Mouse (Mus musculus) midbrain, embryonic 11.5 days (tissue): ENCODE data around the gene Trmt112. TPM values are rescaled to one million over a fixed set of nuclear protein-coding genes. Genes with fewer than 3 reads are reported as not detected.
A peak's percentile ranks its signal among the peaks of the same experiment; 100 is the strongest.

Source experiments
- ATAC-seq: fragments of 200-750 bp; cut with Nextera tagmentation; 2 replicates; pipeline ENCODE4 v1.8.0; 2017; ENCODE audit warnings: moderate TSS enrichment, moderate library complexity; ENCODE audit not compliant: low FRiP score
- DNase-seq: peaks from one replicate; pipeline ENCODE4 v3.0.0; 2015; ENCODE audit warnings: low spot score; ENCODE audit errors: missing footprints
- H3K27ac ChIP-seq: fragments of 300-500 bp; sonication (generic); 2 replicates; pipeline ENCODE4 v1.5.1; 2014; ENCODE audit warnings: low read depth, low read length
- H3K27me3 ChIP-seq: fragments of 300-500 bp; sonication (generic); 2 replicates; pipeline ENCODE4 v1.6.1; 2014; ENCODE audit warnings: mild to moderate bottlenecking, low read length, moderate library complexity, mixed read lengths; ENCODE audit not compliant: control insufficient read depth, insufficient read depth
- H3K36me3 ChIP-seq: fragments of 300-500 bp; sonication (generic); 2 replicates; pipeline ENCODE4 v1.6.1; 2014; ENCODE audit warnings: mild to moderate bottlenecking, low read length, moderate library complexity, mixed read lengths; ENCODE audit not compliant: control insufficient read depth, insufficient read depth
- H3K4me1 ChIP-seq: fragments of 300-500 bp; sonication (generic); 2 replicates; pipeline ENCODE4 v1.6.1; 2014; ENCODE audit warnings: low read length; ENCODE audit not compliant: control insufficient read depth, insufficient read depth
- H3K4me2 ChIP-seq: fragments of 300-500 bp; sonication (generic); 2 replicates; pipeline ENCODE4 v1.6.1; 2014; ENCODE audit warnings: mild to moderate bottlenecking, moderate library complexity
- H3K4me3 ChIP-seq: fragments of 300-500 bp; sonication (generic); 2 replicates; pipeline ENCODE4 v1.5.1; 2014; ENCODE audit warnings: low read depth, low read length
- H3K9ac ChIP-seq: fragments of 300-500 bp; sonication (generic); 2 replicates; pipeline ENCODE4 v1.6.1; 2014; ENCODE audit warnings: low read length
- H3K9me3 ChIP-seq: fragments of 300-500 bp; sonication (generic); 2 replicates; pipeline ENCODE4 v1.6.1; 2016; ENCODE audit warnings: low read length; ENCODE audit not compliant: control insufficient read depth
- WGBS: fragments of 180-500 bp; shearing (Covaris S2); extraction: QIAGEN DNeasy Blood & Tissue Kit; methylation state at CpG from one replicate; pipeline ENCODE4 v1.1.7; 2014; 5-methylcytosine and 5-hydroxymethylcytosine counted together
- polyA plus RNA-seq: library from polyadenylated mRNA; unstranded; fragments of >200 nt; fragmentation: Nextera tagmentation; extraction: Ambion mirVana; gene quantifications from 2 replicates; pipeline ENCODE4 v1.2.1, GENCODE M21; 2014

Trmt112 gene
- polyA plus RNA-seq, 1 experiment from 2014 or later, result 151 TPM

DNA sequence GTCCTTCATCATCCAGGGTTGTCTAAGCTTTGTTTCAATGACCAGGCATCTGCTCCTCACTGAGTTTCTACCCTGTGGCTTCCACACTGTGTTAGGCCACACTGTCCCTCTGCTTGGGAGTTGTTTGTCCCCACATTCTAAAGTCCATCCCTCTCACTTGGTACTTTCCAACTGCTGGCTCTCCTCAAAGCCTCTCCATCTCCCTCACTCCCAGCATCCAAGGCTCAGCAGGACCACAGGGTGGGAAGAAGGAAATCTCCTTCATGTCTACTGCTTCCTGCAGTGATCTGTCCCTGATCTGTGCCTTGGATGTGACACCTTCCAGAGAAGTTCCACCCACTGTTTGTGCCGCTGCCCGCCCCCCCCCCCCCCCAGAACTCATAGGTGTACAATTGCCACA lies 21.5 kb downstream of the Trmt112 start:
- ATAC-seq (no peak), DNase-seq (peak; percentile 80)
- Histone ChIP-seq H3K27ac (no peak overlapping the region), H3K27me3 (peaks cover 77% of the 10 kb centered on the region), H3K36me3 (no peaks in the 10 kb centered on the region), H3K9me3 (no peaks in the 10 kb centered on the region), H3K9ac (no peak overlapping the region), H3K4me2 (no peak overlapping the region), H3K4me3 (no peak overlapping the region), H3K4me1 (peaks cover 6% of the 10 kb centered on the region)
- 0% methylated on average over 2 of the region's 2 CpGs for WGBS

GRCm38 (mm10) chr19:6932018-6932417 lies 22.5 kb downstream of the Trmt112 start:
- Histone ChIP-seq H3K27ac (no peak overlapping the region), H3K27me3 (peaks cover 70% of the 10 kb centered on the region), H3K4me3 (no peak overlapping the region), H3K9me3 (no peaks in the 10 kb centered on the region), H3K4me2 (no peak overlapping the region), H3K9ac (no peak overlapping the region), H3K4me1 (peaks cover 6% of the 10 kb centered on the region), H3K36me3 (no peaks in the 10 kb centered on the region)
- 35% methylated on average over 1 of the region's 1 CpGs for WGBS
- ATAC-seq (no peak), DNase-seq (no peak)

GRCm38 (mm10) chr19:6933102-6933435 lies 23.6 kb downstream of the Trmt112 start:
- no peak for DNase-seq
- Histone ChIP-seq H3K4me1 (peaks cover 6% of the 10 kb centered on the region), H3K27me3 (peaks cover 60% of the 10 kb centered on the region), H3K9ac (no peak overlapping the region), H3K4me3 (no peak overlapping the region), H3K27ac (no peak overlapping the region), H3K4me2 (peak overlapping the region; percentile 43; the same call in 1 of the 2 replicates), H3K9me3 (no peaks in the 10 kb centered on the region), H3K36me3 (no peaks in the 10 kb centered on the region)
- ATAC-seq, result no peak
- 15% methylated on average over 4 of the region's 4 CpGs for WGBS

GRCm38 (mm10) chr19:6933436-6934194 lies 24.1 kb downstream of the Trmt112 start:
- peak overlapping the region; percentile 39; the same call in 1 of the 2 replicates for H3K9ac ChIP-seq
- peak overlapping the region; percentile 26 for H3K4me3 ChIP-seq
- no peak overlapping the region for H3K27ac ChIP-seq
- no peaks in the 10 kb centered on the region for H3K9me3 ChIP-seq
- H3K4me1 ChIP-seq, result peaks cover 6% of the 10 kb centered on the region
- DNase-seq (peak; percentile 91), ATAC-seq (peak; percentile 35; the same call in 1 of the 2 replicates)
- WGBS, result 5% methylated on average over 58 of the region's 58 CpGs
- H3K27me3 ChIP-seq, result peaks cover 56% of the 10 kb centered on the region
- H3K4me2 ChIP-seq, result peak overlapping the region; percentile 43
- no peaks in the 10 kb centered on the region for H3K36me3 ChIP-seq

GRCm38 (mm10) chr19:6934195-6934977 lies 24.9 kb downstream of the Trmt112 start, which contains the start of gene Kcnk4:
Gene Kcnk4, minus strand, starts transcription at chr19:6934515.
- H3K4me3 ChIP-seq, result peak within 1 kb of the TSS; percentile 26
- no peaks in the 10 kb centered on the region for H3K9me3 ChIP-seq
- H3K4me1 ChIP-seq, result peaks cover 6% of the 10 kb centered on the region
- DNase-seq (no peak), ATAC-seq (no peak; the same call in 1 of the 2 replicates)
- H3K9ac ChIP-seq, result peak within 1 kb of the TSS; percentile 39; the same call in 1 of the 2 replicates
- no peak within 1 kb of the TSS for H3K27ac ChIP-seq
- no peaks in the 10 kb centered on the region for H3K36me3 ChIP-seq
- WGBS, result 9% methylated on average over 23 of the region's 23 CpGs
- peak within 1 kb of the TSS; percentile 43 for H3K4me2 ChIP-seq
- H3K27me3 ChIP-seq, result peaks cover 56% of the 10 kb centered on the region

GRCm38 (mm10) chr19:6936299-6936698 lies 26.8 kb downstream of the Trmt112 start:
- H3K27me3 ChIP-seq, result peaks cover 49% of the 10 kb centered on the region
- DNase-seq (no peak), ATAC-seq (no peak)
- no peak overlapping the region for H3K9ac ChIP-seq
- no peak overlapping the region for H3K4me2 ChIP-seq
- 26% methylated on average over 3 of the region's 3 CpGs for WGBS
- peaks cover 15% of the 10 kb centered on the region for H3K4me1 ChIP-seq
- no peak overlapping the region for H3K4me3 ChIP-seq
- H3K36me3 ChIP-seq, result no peaks in the 10 kb centered on the region
- no peaks in the 10 kb centered on the region for H3K9me3 ChIP-seq
- H3K27ac ChIP-seq, result no peak overlapping the region

DNA sequence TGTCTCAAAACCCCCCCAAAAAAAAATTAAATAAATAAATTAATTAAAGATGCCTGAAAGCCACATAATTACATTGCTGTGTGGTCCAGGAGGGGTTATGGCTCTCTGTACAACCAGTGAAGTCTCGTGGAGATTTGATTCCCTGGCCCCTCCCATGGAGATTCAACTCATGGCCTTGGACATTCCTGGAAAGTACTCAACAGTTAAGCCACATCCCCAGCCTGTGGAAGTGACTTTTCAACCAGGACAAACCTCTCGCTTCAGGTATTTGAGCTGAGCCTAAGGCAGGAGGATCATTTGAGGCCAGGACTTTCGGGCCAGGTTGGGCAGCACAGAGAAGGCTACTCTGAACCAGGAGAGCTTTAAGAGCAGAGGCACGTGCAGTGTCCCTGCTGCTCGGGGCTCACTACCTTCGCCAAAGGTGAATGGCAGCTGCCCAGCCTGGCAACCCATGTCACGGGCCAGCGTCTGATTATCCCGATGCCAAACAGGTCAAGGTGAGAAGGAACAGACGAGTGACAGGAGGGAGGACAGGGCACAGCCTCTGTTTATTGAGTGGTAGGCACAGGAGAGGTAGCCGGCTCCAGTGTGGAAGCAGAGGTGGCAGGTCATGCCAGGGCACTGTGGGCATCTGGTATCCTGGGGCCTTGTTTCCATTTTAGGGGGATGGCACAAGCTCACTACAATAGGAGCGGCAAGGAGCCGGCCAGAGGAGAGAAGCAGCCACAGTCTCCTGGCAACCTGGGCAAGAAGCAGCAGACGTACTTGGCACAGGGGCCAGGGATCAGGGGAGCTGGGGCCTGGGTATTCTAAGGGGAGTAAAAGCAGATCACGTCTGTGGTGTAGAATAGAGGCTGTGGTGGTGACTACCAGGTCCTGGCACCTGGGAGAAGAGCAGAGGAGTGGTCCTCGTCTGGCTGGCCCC lies 28.3 kb downstream of the Trmt112 start:
- DNase-seq (no peak), ATAC-seq (no peak)
- Histone ChIP-seq H3K27me3 (peaks cover 35% of the 10 kb centered on the region), H3K9me3 (no peaks in the 10 kb centered on the region), H3K4me3 (no peak overlapping the region), H3K4me1 (peaks cover 17% of the 10 kb centered on the region), H3K36me3 (no peaks in the 10 kb centered on the region), H3K4me2 (no peak overlapping the region), H3K9ac (0 out of 2 replicates have a peak overlapping the region, but pooled peaks have one; percentile 2), H3K27ac (no peak overlapping the region)
- 82% methylated on average over 16 of the region's 16 CpGs for WGBS

DNA sequence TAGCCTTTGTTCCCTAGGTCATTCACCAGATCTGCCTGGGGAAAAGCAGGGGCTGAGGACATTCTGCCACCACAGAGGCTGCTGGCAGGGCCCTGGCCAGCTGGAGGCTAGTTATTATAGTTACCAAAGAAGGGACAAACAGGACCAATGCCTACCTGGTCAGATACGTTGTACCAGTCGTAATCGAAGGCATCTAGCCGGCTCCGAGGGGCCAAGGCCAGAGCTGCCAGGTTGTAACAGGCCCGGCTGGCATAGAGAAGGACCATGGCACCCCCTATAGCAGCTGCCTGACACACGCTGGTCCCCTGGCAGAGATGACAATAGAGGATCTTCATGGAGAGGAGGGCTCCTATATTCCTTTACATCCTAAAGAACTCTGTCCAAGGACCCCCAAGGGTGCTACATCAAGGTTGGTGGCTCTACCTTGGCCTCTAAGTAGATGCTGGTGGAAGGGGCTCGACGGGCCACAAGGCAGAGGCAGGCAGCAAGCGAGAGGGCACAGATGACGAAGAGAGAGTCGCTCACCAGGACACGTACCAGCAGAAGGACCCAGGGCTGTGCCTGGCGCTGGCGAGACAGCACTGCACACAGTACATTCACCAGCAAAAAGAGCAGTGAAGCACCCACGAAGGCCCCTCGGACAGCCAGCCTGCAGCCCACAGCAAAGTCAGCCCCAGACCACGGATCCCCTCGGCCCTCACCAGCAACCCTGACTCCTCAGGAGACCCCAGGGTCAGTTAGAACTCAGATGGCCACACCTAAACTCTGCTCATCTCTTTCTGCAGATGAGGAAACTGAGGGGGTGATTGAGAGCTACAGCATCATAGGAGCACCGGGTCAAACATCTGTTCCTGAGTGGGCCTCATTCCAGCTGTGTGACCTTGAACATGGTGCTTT lies 29.9 kb downstream of the Trmt112 start:
- Histone ChIP-seq H3K9ac (no peak overlapping the region), H3K36me3 (no peaks in the 10 kb centered on the region), H3K4me2 (no peak overlapping the region), H3K27me3 (peaks cover 19% of the 10 kb centered on the region), H3K4me3 (no peak overlapping the region), H3K9me3 (no peaks in the 10 kb centered on the region), H3K4me1 (peaks cover 14% of the 10 kb centered on the region), H3K27ac (no peak overlapping the region)
- ATAC-seq (no peak), DNase-seq (no peak)
- 89% methylated on average over 20 of the region's 20 CpGs for WGBS
